Mouse (Mus musculus) hindbrain, postnatal 0 days (tissue): ENCODE data around the gene Gm10096. TPM values are rescaled to one million over a fixed set of nuclear protein-coding genes. Genes with fewer than 3 reads are reported as not detected.
"Not testable (repeated sequence)": the region's sequence is repeated elsewhere in the genome, so short reads cannot be mapped to it uniquely, and the experiment has no call there.

Source experiments
- ATAC-seq: fragments of 200-750 bp; cut with Nextera tagmentation; 2 replicates; pipeline ENCODE4 v1.8.0; 2017; ENCODE audit warnings: mild to moderate bottlenecking, moderate TSS enrichment, moderate library complexity
- DNase-seq: peaks from one replicate; pipeline ENCODE4 v3.0.0-alpha.2; 2015; ENCODE audit warnings: low spot score
- H3K27ac ChIP-seq: fragments of 300-500 bp; sonication (generic); 2 replicates; pipeline ENCODE4 v1.5.1; 2014; ENCODE audit warnings: mild to moderate bottlenecking
- H3K27me3 ChIP-seq: fragments of 300-500 bp; sonication (generic); 2 replicates; pipeline ENCODE4 v1.6.1; 2014; ENCODE audit warnings: low read length, mixed read lengths; ENCODE audit not compliant: insufficient read depth
- H3K36me3 ChIP-seq: fragments of 300-500 bp; sonication (generic); 2 replicates; pipeline ENCODE4 v1.6.1; 2014; ENCODE audit warnings: low read length, mixed read lengths; ENCODE audit not compliant: insufficient read depth
- H3K4me1 ChIP-seq: fragments of 300-500 bp; sonication (generic); 2 replicates; pipeline ENCODE4 v1.6.1; 2014; ENCODE audit warnings: antibody characterized with exemption, low read length, mixed read lengths; ENCODE audit not compliant: insufficient read depth
- H3K4me2 ChIP-seq: fragments of 300-500 bp; sonication (generic); 2 replicates; pipeline ENCODE4 v1.6.1; 2014; ENCODE audit warnings: low read depth, mild to moderate bottlenecking, low read length, moderate library complexity, mixed read lengths
- H3K4me3 ChIP-seq: fragments of 300-500 bp; sonication (generic); 2 replicates; pipeline ENCODE4 v1.5.1; 2014; ENCODE audit warnings: low read length
- H3K9ac ChIP-seq: fragments of 300-500 bp; sonication (generic); replicated peaks from 2 replicates; pipeline ENCODE4 v1.6.1; 2014; ENCODE audit warnings: mild to moderate bottlenecking, low read length, moderate library complexity, mixed read lengths
- H3K9me3 ChIP-seq: fragments of 300-500 bp; sonication (generic); 2 replicates; pipeline ENCODE4 v1.6.1; 2016; ENCODE audit warnings: low read length, mixed read lengths
- WGBS: fragments of 180-500 bp; shearing (Covaris S2); extraction: QIAGEN DNeasy Blood & Tissue Kit; methylation state at CpG from one replicate; pipeline ENCODE4 v1.1.7; 2014; 5-methylcytosine and 5-hydroxymethylcytosine counted together
- polyA plus RNA-seq: library from polyadenylated mRNA; unstranded; fragments of >200 nt; fragmentation: Nextera tagmentation; extraction: Ambion mirVana; gene quantifications from 2 replicates; pipeline ENCODE4 v1.2.1, GENCODE M21; 2015
- total RNA-seq: library from RNA; depleted of rRNA; stranded (reverse); fragments of >200 nt; gene quantifications from 2 replicates; pipeline ENCODE4 v1.2.3, GENCODE M21; 2014; rRNA removed

Gm10096 gene
- total RNA-seq = not detected in 2 replicates
- polyA plus RNA-seq = not detected in 2 replicates

GRCm38 (mm10) chrX:28954602-28955001 is at the start of gene Gm10096:
Gene Gm10096, minus strand, starts transcription at chrX:28954702.
- H3K36me3 ChIP-seq, DNase-seq, H3K27me3 ChIP-seq, H3K9ac ChIP-seq, H3K9me3 ChIP-seq, ATAC-seq, H3K4me1 ChIP-seq, H3K27ac ChIP-seq, H3K4me2 ChIP-seq, H3K4me3 ChIP-seq: not testable (repeated sequence)
- no CpG with 5 or more reads among the region's 5 CpGs for WGBS
